Comparison of ENCODE assay signal across 8 mouse cellular contexts in genomic region chr1:36746452-36746851, GRCm38 (mm10). TPM values are rescaled to one million over a fixed set of nuclear protein-coding genes. Genes with fewer than 3 reads are reported as not detected.
DNase-seq lines count a peak whose midpoint lies in the region; ATAC-seq and TF ChIP-seq lines count a peak whose summit lies in the region.
"Had no signal": no experiment of that assay in that cellular context is flagged by ENCODE, and none has a peak within 500 bp of the region (broad histone marks: within the 10 kb centered on the region; RNA-seq: fewer than 3 reads in every experiment).

No protein-coding gene starts in this region.

- no peak overlapping the region for H3K4me3 ChIP-seq in E14TG2a.4 (replicated peaks; ENCODE audit: low read length)
- H3K4me3 ChIP-seq: midbrain, embryonic 12.5 days had no signal

- no peaks in the 10 kb centered on the region for H3K9me3 ChIP-seq in E14TG2a.4 (ENCODE audit: low read length)
- H3K9me3 ChIP-seq: midbrain, embryonic 12.5 days had no signal

- no peaks in the 10 kb centered on the region for H3K36me3 ChIP-seq in E14TG2a.4 (ENCODE audit: insufficient read depth, low read length)
- H3K36me3 ChIP-seq: midbrain, embryonic 12.5 days had no signal

- no peak for ATAC-seq in monocyte, adult 5-6 weeks (replicated peaks; ENCODE audit: insufficient number of reproducible peaks, low FRiP score, low TSS enrichment, poor library complexity, severe bottlenecking)

- DNase-seq in kidney, adult 9 months, result peak; percentile 6
- no peak for DNase-seq in kidney, adult 8-10 months
- DNase-seq in A20 (ENCODE audit: low read depth, low spot score), result peak; percentile 48
- peak; percentile 76 for DNase-seq in embryo, embryonic 10 days (ENCODE audit: low spot score)
- peak; percentile 64 for DNase-seq in naive thymus-derived CD4-positive, alpha-beta T cell, adult 2 months (ENCODE audit: low read depth)

- H3K4me1 ChIP-seq in E14TG2a.4 (replicated peaks; ENCODE audit: low read depth, low read length), result peaks cover 23% of the 10 kb centered on the region

- peak; percentile 88 for TF ChIP-seq CTCF in E14TG2a.4 (conservative IDR thresholded peaks at IDR 0.05; ENCODE audit: low read length)

- H3K27me3 ChIP-seq in E14TG2a.4 (ENCODE audit: insufficient read depth, low read length), result peaks cover 25% of the 10 kb centered on the region
- H3K27me3 ChIP-seq: midbrain, embryonic 12.5 days had no signal

RNA-seq across cellular contexts. Expression of gene Zap70, which starts 15.1 kb away (rescaled TPM):
- 14.5 to 81.6 TPM (median 14.9 TPM) in 3 replicates for total RNA-seq in monocyte, adult 5-6 weeks (2017)

RNA-seq across cellular contexts. Expression of gene Actr1b, which starts 32.2 kb away (rescaled TPM):
- 43.6 to 76.4 TPM (median 61.1 TPM) in 3 replicates for total RNA-seq in monocyte, adult 5-6 weeks (2017)

RNA-seq across cellular contexts. Expression of gene 4933424G06Rik, which starts 36.5 kb away (rescaled TPM):
- total RNA-seq in monocyte, adult 5-6 weeks (2017), result not detected in 3 replicates

RNA-seq across cellular contexts. Expression of gene Cox5b, which starts 55.2 kb away (rescaled TPM):
- total RNA-seq in monocyte, adult 5-6 weeks (2017), result 276 to 385 TPM (median 284 TPM) in 3 replicates

Comparison
In these comparisons a context has a peak if more than half of its experiments do, and no peak if none do; other contexts are left out.
1. DNase-seq: peak in kidney, adult 9 months (single experiment), A20 (single experiment), embryo, embryonic 10 days (single experiment) and naive thymus-derived CD4-positive, alpha-beta T cell, adult 2 months (single experiment); none in kidney, adult 8-10 months (0 of 2).